Mouse (Mus musculus): ENCODE measurements around the gene Ceacam16.

DNA sequence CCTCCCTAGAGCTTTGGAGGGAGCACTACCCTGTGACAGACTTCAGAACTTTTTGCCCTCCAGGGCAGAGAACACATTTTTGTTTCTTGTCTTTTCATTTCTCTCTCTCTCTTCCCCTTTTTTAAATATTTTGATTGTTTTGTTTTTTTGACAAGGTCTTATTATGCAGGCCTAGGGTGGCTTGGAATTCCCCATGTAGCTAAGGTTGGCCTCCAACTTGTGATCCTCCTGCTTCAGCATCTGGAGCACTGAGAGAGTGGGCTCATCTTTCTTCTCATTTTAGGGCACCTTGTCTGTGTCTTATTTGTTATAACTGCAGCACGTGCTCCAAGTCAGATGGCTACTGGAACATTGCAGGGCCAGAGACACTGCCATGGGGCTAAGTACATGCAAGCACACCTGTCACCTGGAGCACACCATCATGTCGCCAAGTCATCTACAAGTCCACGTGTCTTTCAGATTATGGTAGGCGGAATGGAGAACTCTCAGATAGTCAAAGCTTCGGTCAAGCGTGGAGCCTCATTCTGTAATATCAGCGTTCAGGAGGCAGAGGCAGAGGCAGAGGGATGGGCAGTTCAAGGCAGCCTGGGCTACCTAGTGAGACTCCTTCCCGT, 54.6 kb downstream of the Ceacam16 start:
- TF ChIP-seq CTCF (IDR thresholded peaks at IDR 0.05; ENCODE audit: extremely low read depth, insufficient read depth, insufficient read length, insufficient replicate concordance) (no peak), POLR2A (IDR thresholded peaks at IDR 0.05; ENCODE audit: low read depth, low read length) (no peak)

Measured in spleen, adult 2 months (tissue).